Mouse (Mus musculus): ENCODE measurements around the gene Bcl7c.

GRCm38 (mm10) chr7:127631416-127631815, 77.3 kb downstream of the Bcl7c start:
- TF ChIP-seq CTCF (IDR thresholded peaks at IDR 0.05; ENCODE audit: control insufficient read depth, insufficient read depth, insufficient read length) = no peak
- no peak for TF ChIP-seq FOSL1 (IDR thresholded peaks at IDR 0.05; ENCODE audit: insufficient read depth, low read length, poor library complexity, severe bottlenecking)
- TF ChIP-seq USF1 (IDR thresholded peaks at IDR 0.05; ENCODE audit: low read depth) = no peak
- TF ChIP-seq MAX (IDR thresholded peaks at IDR 0.05) = no peak
- TF ChIP-seq MYOG (IDR thresholded peaks at IDR 0.05; ENCODE audit: control insufficient read depth, extremely low read depth, insufficient read length) = no peak
- no peak for TF ChIP-seq MYOD1 (IDR thresholded peaks at IDR 0.05; ENCODE audit: control insufficient read depth, insufficient read length, low read depth)

All from C2C12 (cell line).